Comparison of ENCODE assay signal across 8 mouse cellular contexts in genomic region chrX:72987520-72987905, GRCm38 (mm10). TPM values are rescaled to one million over a fixed set of nuclear protein-coding genes. Genes with fewer than 3 reads are reported as not detected.
DNase-seq lines count a peak whose midpoint lies in the region; ATAC-seq and TF ChIP-seq lines count a peak whose summit lies in the region.

No protein-coding gene starts in this region.

- peak overlapping the region; percentile 62 for H3K4me2 ChIP-seq in kidney, embryonic 14.5 days (replicated peaks; ENCODE audit: low read depth, low read length)
- H3K4me2 ChIP-seq in hindbrain, embryonic 13.5 days, result peak overlapping the region; percentile 60
- peak overlapping the region; percentile 56 for H3K4me2 ChIP-seq in midbrain, embryonic 12.5 days (replicated peaks)

- 38% methylated on average over 14 of the region's 14 CpGs for WGBS in kidney, embryonic 14.5 days
- 31% methylated on average over 14 of the region's 14 CpGs for WGBS in hindbrain, embryonic 13.5 days
- 32% methylated on average over 13 of the region's 14 CpGs for WGBS in midbrain, embryonic 12.5 days

- H3K4me3 ChIP-seq in kidney, embryonic 14.5 days (ENCODE audit: low read length), result peak overlapping the region; percentile 38
- peak overlapping the region; percentile 10; the same call in 1 of the 2 replicates for H3K4me3 ChIP-seq in cortical plate, adult 2 months (ENCODE audit: insufficient read depth, low read length)
- H3K4me3 ChIP-seq in hindbrain, embryonic 13.5 days, result peak overlapping the region; percentile 37
- peak overlapping the region; percentile 37 for H3K4me3 ChIP-seq in midbrain, embryonic 12.5 days

- no peak for ATAC-seq in kidney, embryonic 14.5 days (ENCODE audit: low FRiP score, low TSS enrichment)
- no peak for ATAC-seq in hindbrain, embryonic 13.5 days (ENCODE audit: low FRiP score)
- ATAC-seq in midbrain, embryonic 12.5 days (ENCODE audit: low FRiP score, low read depth), result no peak

- TF ChIP-seq POLR2A in cortical plate, adult 2 months (IDR thresholded peaks at IDR 0.05; ENCODE audit: extremely low read depth, insufficient read depth, low read length), result no peak

- H3K9ac ChIP-seq in kidney, embryonic 14.5 days (ENCODE audit: low read depth, low read length), result peak overlapping the region; percentile 45; the same call in 1 of the 2 replicates
- H3K9ac ChIP-seq in hindbrain, embryonic 13.5 days, result peak overlapping the region; percentile 19; the same call in 1 of the 2 replicates
- H3K9ac ChIP-seq in midbrain, embryonic 12.5 days (replicated peaks), result no peak overlapping the region

- no peak for DNase-seq in kidney, adult 18-20 months
- no peak for DNase-seq in gastrocnemius, adult 8-10 months (ENCODE audit: low spot score in 2 of 2)
- no peak for DNase-seq in frontal cortex, postnatal 36 days (ENCODE audit: low spot score in 2 of 2)
- DNase-seq in layer of hippocampus, adult 9-11 months, result no peak

- no peaks in the 10 kb centered on the region for H3K36me3 ChIP-seq in kidney, embryonic 14.5 days (ENCODE audit: control insufficient read depth, insufficient read depth, low read length)
- H3K36me3 ChIP-seq in hindbrain, embryonic 13.5 days, result no peaks in the 10 kb centered on the region
- H3K36me3 ChIP-seq in midbrain, embryonic 12.5 days, result no peaks in the 10 kb centered on the region

- H3K9me3 ChIP-seq in kidney, embryonic 14.5 days (ENCODE audit: control insufficient read depth, low read length), result no peaks in the 10 kb centered on the region
- no peaks in the 10 kb centered on the region for H3K9me3 ChIP-seq in hindbrain, embryonic 13.5 days
- H3K9me3 ChIP-seq in midbrain, embryonic 12.5 days, result no peaks in the 10 kb centered on the region

- no peak for TF ChIP-seq CTCF in cortical plate, adult 2 months (IDR thresholded peaks at IDR 0.05; ENCODE audit: extremely low read depth, insufficient read depth, low read length)

- peaks cover 8% of the 10 kb centered on the region; the same call in 1 of the 2 replicates for H3K27me3 ChIP-seq in kidney, embryonic 14.5 days (ENCODE audit: control insufficient read depth, insufficient read depth, low read length)
- H3K27me3 ChIP-seq in hindbrain, embryonic 13.5 days, result peaks cover 11% of the 10 kb centered on the region; the same call in 1 of the 2 replicates
- H3K27me3 ChIP-seq in midbrain, embryonic 12.5 days, result peaks cover 25% of the 10 kb centered on the region

- H3K27ac ChIP-seq in kidney, embryonic 14.5 days (ENCODE audit: low read depth, low read length), result no peak overlapping the region
- no peak overlapping the region for H3K27ac ChIP-seq in cortical plate, adult 2 months (ENCODE audit: insufficient read depth, low read length)
- H3K27ac ChIP-seq in hindbrain, embryonic 13.5 days, result no peak overlapping the region
- no peak overlapping the region for H3K27ac ChIP-seq in midbrain, embryonic 12.5 days (replicated peaks)

- H3K4me1 ChIP-seq in kidney, embryonic 14.5 days (ENCODE audit: control insufficient read depth, insufficient read depth, low read length), result no peaks in the 10 kb centered on the region
- no peaks in the 10 kb centered on the region for H3K4me1 ChIP-seq in cortical plate, adult 2 months (ENCODE audit: control insufficient read depth, insufficient read depth, low read length)
- no peaks in the 10 kb centered on the region for H3K4me1 ChIP-seq in hindbrain, embryonic 13.5 days (replicated peaks)
- no peaks in the 10 kb centered on the region for H3K4me1 ChIP-seq in midbrain, embryonic 12.5 days

RNA-seq across cellular contexts. Expression of gene Zfp185, which starts 0.4 kb away (rescaled TPM):
- 3.0 and 4.9 TPM in 2 replicates for polyA plus RNA-seq in kidney, embryonic 14.5 days (2014; fragmentation: Nextera tagmentation; extraction: Ambion mirVana)
- polyA plus RNA-seq in cortical plate, adult 2 months (2012; rRNA removed), result 0.91 and 0.94 TPM in 2 replicates
- 0.96 and 1.5 TPM in 2 replicates for polyA plus RNA-seq in hindbrain, embryonic 13.5 days (2015; fragmentation: Nextera tagmentation; extraction: Ambion mirVana)
- 3.1 and 3.3 TPM in 2 replicates for polyA plus RNA-seq in midbrain, embryonic 12.5 days (2016; fragmentation: Nextera tagmentation; extraction: Ambion mirVana)
- total RNA-seq in gastrocnemius, adult 8-10 months (2022), result under 1 TPM; 0.12 to 0.64 (median 0.58) TPM

RNA-seq across cellular contexts. Expression of gene Pnma5, which starts 49.4 kb away (rescaled TPM):
- polyA plus RNA-seq in kidney, embryonic 14.5 days (2014; fragmentation: Nextera tagmentation; extraction: Ambion mirVana), result not detected in 2 replicates
- polyA plus RNA-seq in cortical plate, adult 2 months (2012; rRNA removed), result 0.13 and 0.25 TPM in 2 replicates
- not detected in 2 replicates for polyA plus RNA-seq in hindbrain, embryonic 13.5 days (2015; fragmentation: Nextera tagmentation; extraction: Ambion mirVana)
- polyA plus RNA-seq in midbrain, embryonic 12.5 days (2016; fragmentation: Nextera tagmentation; extraction: Ambion mirVana), result 0.14 TPM in 1 of 2 replicates, not detected in the other
- under 1 TPM in 1 of 4 experiments, not detected in 3; 0.21 TPM for total RNA-seq in gastrocnemius, adult 8-10 months (2022)
